20 mouse cellular contexts compared by ENCODE assay signal in the genomic region with DNA sequence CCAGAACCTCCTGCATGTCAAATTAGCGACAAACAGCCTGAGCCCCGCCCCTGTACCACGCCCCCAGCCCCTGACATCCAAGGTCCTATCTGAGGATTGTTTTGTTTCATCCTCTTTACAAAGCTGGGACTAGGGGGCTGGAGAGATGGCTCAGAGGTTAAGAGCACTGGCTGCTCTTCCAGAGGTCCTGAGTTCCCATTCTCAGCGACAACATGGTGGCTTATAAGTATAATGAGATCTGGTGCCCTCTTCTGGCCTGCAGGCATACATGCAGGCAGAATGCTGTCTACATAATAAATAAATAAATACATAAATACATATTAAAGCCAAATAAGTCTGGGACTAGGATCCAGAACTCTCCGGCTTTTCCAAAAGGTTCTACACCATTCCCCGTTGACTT. TPM values are rescaled to one million over a fixed set of nuclear protein-coding genes. Genes with fewer than 3 reads are reported as not detected.
DNase-seq lines count a peak whose midpoint lies in the region; ATAC-seq and TF ChIP-seq lines count a peak whose summit lies in the region.
"Had no signal": no experiment of that assay in that cellular context is flagged by ENCODE, and none has a peak within 500 bp of the region (broad histone marks: within the 10 kb centered on the region; RNA-seq: fewer than 3 reads in every experiment).

No protein-coding gene starts in this region.

- H3K36me3 ChIP-seq in kidney, adult 2 months (ENCODE audit: control insufficient read depth, insufficient read depth, low read length), result no peaks in the 10 kb centered on the region; the same call in none of the 2 replicates
- H3K36me3 ChIP-seq in midbrain, embryonic 14.5 days (ENCODE audit: control insufficient read depth, insufficient read depth, low read length), result peaks cover 52% of the 10 kb centered on the region
- peaks cover 66% of the 10 kb centered on the region for H3K36me3 ChIP-seq in midbrain, embryonic 13.5 days
- H3K36me3 ChIP-seq in stomach, postnatal 0 days (ENCODE audit: control insufficient read depth, insufficient read depth, low read length), result peaks cover 24% of the 10 kb centered on the region

- no peak overlapping the region for H3K4me3 ChIP-seq in kidney, adult 2 months (ENCODE audit: insufficient read depth, low read depth, low read length)
- no peak overlapping the region for H3K4me3 ChIP-seq in midbrain, embryonic 14.5 days (replicated peaks; ENCODE audit: low read depth, low read length)
- no peak overlapping the region for H3K4me3 ChIP-seq in midbrain, embryonic 13.5 days (replicated peaks)
- H3K4me3 ChIP-seq in stomach, postnatal 0 days (ENCODE audit: low read depth, low read length), result no peak overlapping the region
- H3K4me3 ChIP-seq: embryonic facial prominence, embryonic 13.5 days; heart, embryonic 15.5 days; hindbrain, embryonic 12.5 days; intestine, embryonic 15.5 days; neural tube, embryonic 13.5 days had no signal

- no peaks in the 10 kb centered on the region for H3K4me1 ChIP-seq in kidney, adult 2 months (ENCODE audit: control insufficient read depth, insufficient read depth, low read length)
- H3K4me1 ChIP-seq in midbrain, embryonic 14.5 days (ENCODE audit: control insufficient read depth, insufficient read depth, low read length), result no peaks in the 10 kb centered on the region
- no peaks in the 10 kb centered on the region for H3K4me1 ChIP-seq in midbrain, embryonic 13.5 days (replicated peaks)
- no peaks in the 10 kb centered on the region for H3K4me1 ChIP-seq in stomach, postnatal 0 days (replicated peaks; ENCODE audit: control insufficient read depth, insufficient read depth)
- H3K4me1 ChIP-seq: embryonic facial prominence, embryonic 13.5 days; heart, embryonic 15.5 days; hindbrain, embryonic 12.5 days; intestine, embryonic 15.5 days; neural tube, embryonic 13.5 days had no signal

- no peak overlapping the region for H3K27ac ChIP-seq in kidney, adult 2 months (ENCODE audit: insufficient read depth, low read depth, low read length)
- H3K27ac ChIP-seq in midbrain, embryonic 14.5 days (replicated peaks; ENCODE audit: low read depth, low read length), result no peak overlapping the region
- H3K27ac ChIP-seq in midbrain, embryonic 13.5 days, result no peak overlapping the region
- H3K27ac ChIP-seq in stomach, postnatal 0 days (replicated peaks), result no peak overlapping the region
- H3K27ac ChIP-seq: embryonic facial prominence, embryonic 13.5 days; heart, embryonic 15.5 days; hindbrain, embryonic 12.5 days; intestine, embryonic 15.5 days; neural tube, embryonic 13.5 days had no signal

- no peak for ATAC-seq in CD4-positive, CD25-positive, alpha-beta regulatory T cell, adult 4 months
- no peak for ATAC-seq in midbrain, embryonic 14.5 days (ENCODE audit: low FRiP score, low TSS enrichment)
- no peak for ATAC-seq in midbrain, embryonic 13.5 days
- ATAC-seq in stomach, postnatal 0 days (ENCODE audit: low FRiP score, low TSS enrichment), result no peak
- ATAC-seq: intestine, embryonic 15.5 days had no signal

- H3K9me3 ChIP-seq in midbrain, embryonic 14.5 days (ENCODE audit: control insufficient read depth, low read length), result no peaks in the 10 kb centered on the region
- H3K9me3 ChIP-seq in midbrain, embryonic 13.5 days, result no peaks in the 10 kb centered on the region
- no peaks in the 10 kb centered on the region for H3K9me3 ChIP-seq in stomach, postnatal 0 days (ENCODE audit: control insufficient read depth, low read length)
- H3K9me3 ChIP-seq: embryonic facial prominence, embryonic 13.5 days; heart, embryonic 15.5 days; hindbrain, embryonic 12.5 days; intestine, embryonic 15.5 days; neural tube, embryonic 13.5 days had no signal

- peak; percentile 22 for DNase-seq in CD4-positive, CD25-positive, alpha-beta regulatory T cell, adult 2 months (ENCODE audit: low read depth, low spot score)
- DNase-seq in kidney, adult 2 months, result no peak
- no peak for DNase-seq in kidney, postnatal 4 days
- peak; percentile 12 for DNase-seq in midbrain, embryonic 14.5 days
- no peak for DNase-seq in stomach, postnatal 0 days (ENCODE audit: low spot score)
- DNase-seq in adrenal gland, postnatal 36 days, result no peak
- DNase-seq: adrenal gland, adult 2 months; cerebellum, adult 11-12 months; cerebellum, postnatal 36 days; heart, adult 18-20 months; kidney, postnatal 10 days; right cerebral cortex, postnatal 25 days; thymus, postnatal 4 days had no signal

- H3K9ac ChIP-seq in midbrain, embryonic 14.5 days (replicated peaks; ENCODE audit: low read length), result no peak overlapping the region
- H3K9ac ChIP-seq in midbrain, embryonic 13.5 days (replicated peaks), result no peak overlapping the region
- H3K9ac ChIP-seq in stomach, postnatal 0 days (ENCODE audit: low read length), result no peak overlapping the region
- H3K9ac ChIP-seq: embryonic facial prominence, embryonic 13.5 days; heart, embryonic 15.5 days; hindbrain, embryonic 12.5 days; intestine, embryonic 15.5 days; neural tube, embryonic 13.5 days had no signal

- H3K4me2 ChIP-seq in midbrain, embryonic 14.5 days (ENCODE audit: low read length), result no peak overlapping the region
- no peak overlapping the region for H3K4me2 ChIP-seq in midbrain, embryonic 13.5 days (replicated peaks)
- H3K4me2 ChIP-seq in stomach, postnatal 0 days (replicated peaks; ENCODE audit: low read depth), result no peak overlapping the region
- H3K4me2 ChIP-seq: embryonic facial prominence, embryonic 13.5 days; heart, embryonic 15.5 days; hindbrain, embryonic 12.5 days; intestine, embryonic 15.5 days; neural tube, embryonic 13.5 days had no signal

- TF ChIP-seq EP300 in stomach, postnatal 0 days (optimal IDR thresholded peaks at IDR 0.05), result no peak

- 85% methylated on average over 6 of the region's 6 CpGs for WGBS in kidney, adult 2 months
- WGBS in midbrain, embryonic 14.5 days, result 90% methylated on average over 6 of the region's 6 CpGs
- WGBS in midbrain, embryonic 13.5 days, result 89% methylated on average over 6 of the region's 6 CpGs
- WGBS in stomach, postnatal 0 days, result 91% methylated on average over 6 of the region's 6 CpGs

- no peaks in the 10 kb centered on the region for H3K27me3 ChIP-seq in kidney, adult 2 months (replicated peaks; ENCODE audit: control insufficient read depth, insufficient read depth, low read length)
- no peaks in the 10 kb centered on the region for H3K27me3 ChIP-seq in midbrain, embryonic 14.5 days (ENCODE audit: control insufficient read depth, insufficient read depth, low read length)
- no peaks in the 10 kb centered on the region for H3K27me3 ChIP-seq in midbrain, embryonic 13.5 days
- no peaks in the 10 kb centered on the region for H3K27me3 ChIP-seq in stomach, postnatal 0 days (ENCODE audit: control insufficient read depth, insufficient read depth, low read length)
- H3K27me3 ChIP-seq: embryonic facial prominence, embryonic 13.5 days; heart, embryonic 15.5 days; hindbrain, embryonic 12.5 days; intestine, embryonic 15.5 days; neural tube, embryonic 13.5 days had no signal

- 0 out of 2 replicates have a peak, but pooled peaks have one; percentile 3 for TF ChIP-seq CTCF in kidney, adult 2 months (conservative IDR thresholded peaks at IDR 0.05; ENCODE audit: insufficient read depth, insufficient read length, low read depth, low read length)
- TF ChIP-seq CTCF in stomach, postnatal 0 days (IDR thresholded peaks at IDR 0.05; ENCODE audit: low read depth), result peak; percentile 54

- no peak for TF ChIP-seq POLR2A in kidney, adult 2 months (IDR thresholded peaks at IDR 0.05; ENCODE audit: low read depth, low read length)

RNA-seq across cellular contexts. Expression of a gene that starts 18.5 kb away (rescaled TPM):
- polyA plus RNA-seq in CD4-positive, CD25-positive, alpha-beta regulatory T cell, adult 4 months (2017; shearing (Covaris generic)), result 10 to 100 TPM; 26.5 to 40.1 TPM
- polyA plus RNA-seq in kidney, adult 2 months (2012; rRNA removed), result 18.6 and 20.0 TPM in 2 replicates
- polyA plus RNA-seq in midbrain, embryonic 14.5 days (2014; fragmentation: Nextera tagmentation; extraction: Ambion mirVana), result 43.3 and 45.9 TPM in 2 replicates
- polyA plus RNA-seq in midbrain, embryonic 13.5 days (2015; fragmentation: Nextera tagmentation; extraction: Ambion mirVana), result 41.6 and 42.0 TPM in 2 replicates
- 28.0 and 29.8 TPM in 2 replicates for polyA plus RNA-seq in stomach, postnatal 0 days (2015; fragmentation: Nextera tagmentation; extraction: Ambion mirVana)
- total RNA-seq in adrenal gland, postnatal 36 days (2021), result 10 to 100 TPM; 16.9 to 18.4 TPM

Comparison
In these comparisons a context has a peak if more than half of its experiments do, and no peak if none do; other contexts are left out.
1. DNase-seq: peak in CD4-positive, CD25-positive, alpha-beta regulatory T cell, adult 2 months (single experiment) and midbrain, embryonic 14.5 days (single experiment); none in kidney, adult 2 months (single experiment), kidney, postnatal 4 days (0 of 2), stomach, postnatal 0 days (single experiment) and adrenal gland, postnatal 36 days (0 of 2).